Mouse (Mus musculus) midbrain, embryonic 13.5 days (tissue): ENCODE results near the gene 1700003E16Rik. TPM values are rescaled to one million over a fixed set of nuclear protein-coding genes. Genes with fewer than 3 reads are reported as not detected.

Experiments
- ATAC-seq: fragments of 200-750 bp; cut with Nextera tagmentation; 2 replicates; pipeline ENCODE4 v1.8.0; 2017; ENCODE audit warnings: mild to moderate bottlenecking, moderate TSS enrichment, moderate library complexity
- H3K27ac ChIP-seq: fragments of 300-500 bp; sonication (generic); 2 replicates; pipeline ENCODE4 v1.5.1; 2015; ENCODE audit warnings: inconsistent platforms, mild to moderate bottlenecking, moderate library complexity
- H3K27me3 ChIP-seq: fragments of 300-500 bp; sonication (generic); 2 replicates; pipeline ENCODE4 v1.6.1; 2015; ENCODE audit warnings: mild to moderate bottlenecking, inconsistent platforms
- H3K36me3 ChIP-seq: fragments of 300-500 bp; sonication (generic); 2 replicates; pipeline ENCODE4 v1.6.1; 2015; ENCODE audit warnings: mild to moderate bottlenecking, inconsistent platforms
- H3K4me1 ChIP-seq: fragments of 300-500 bp; sonication (generic); replicated peaks from 2 replicates; pipeline ENCODE4 v1.6.1; 2015; ENCODE audit warnings: inconsistent platforms
- H3K4me2 ChIP-seq: fragments of 300-500 bp; sonication (generic); replicated peaks from 2 replicates; pipeline ENCODE4 v1.6.1; 2015; ENCODE audit warnings: moderate library complexity, mild to moderate bottlenecking, inconsistent platforms
- H3K4me3 ChIP-seq: fragments of 300-500 bp; sonication (generic); replicated peaks from 2 replicates; pipeline ENCODE4 v1.5.1; 2015; ENCODE audit warnings: mild to moderate bottlenecking, inconsistent platforms
- H3K9ac ChIP-seq: fragments of 300-500 bp; sonication (generic); replicated peaks from 2 replicates; pipeline ENCODE4 v1.6.1; 2015; ENCODE audit warnings: mild to moderate bottlenecking, inconsistent platforms
- H3K9me3 ChIP-seq: fragments of 300-500 bp; sonication (generic); 2 replicates; pipeline ENCODE4 v1.6.1; 2016; ENCODE audit warnings: mild to moderate bottlenecking, inconsistent platforms
- WGBS: fragments of 180-500 bp; shearing (Covaris S2); methylation state at CpG from one replicate; pipeline ENCODE4 v1.1.7; 2015; 5-methylcytosine and 5-hydroxymethylcytosine counted together
- polyA plus RNA-seq: library from polyadenylated mRNA; unstranded; fragments of >200 nt; fragmentation: Nextera tagmentation; extraction: Ambion mirVana; gene quantifications from 2 replicates; pipeline ENCODE4 v1.2.1, GENCODE M21; 2015

Gene 1700003E16Rik
- polyA plus RNA-seq, 1 experiment from 2014 or later, result 3.3 TPM

- Histone ChIP-seq H3K9me3 (no peaks in the 10 kb centered on the region), H3K4me3 (no peak overlapping the region), H3K4me2 (no peak overlapping the region), H3K9ac (no peak overlapping the region), H3K27ac (no peak overlapping the region), H3K27me3 (peaks cover 19% of the 10 kb centered on the region), H3K36me3 (no peaks in the 10 kb centered on the region), H3K4me1 (peaks cover 38% of the 10 kb centered on the region)
- 64% methylated on average over 3 of the region's 3 CpGs for WGBS
- no peak for ATAC-seq
Observed at GRCm38 (mm10) chr6:83134226-83134625, 22.0 kb upstream of the 1700003E16Rik start.

- Histone ChIP-seq H3K4me3 (peak within 1 kb of the TSS; percentile 47), H3K36me3 (no peaks in the 10 kb centered on the region), H3K9me3 (no peaks in the 10 kb centered on the region), H3K27me3 (peaks cover 19% of the 10 kb centered on the region), H3K4me2 (peak within 1 kb of the TSS; percentile 67), H3K4me1 (peaks cover 40% of the 10 kb centered on the region), H3K9ac (peak within 1 kb of the TSS; percentile 57), H3K27ac (no peak within 1 kb of the TSS)
- WGBS, result 58% methylated on average over 7 of the region's 7 CpGs
- no peak for ATAC-seq
Observed at GRCm38 (mm10) chr6:83134951-83135513, 21.2 kb upstream of the 1700003E16Rik start, which contains the start of gene Rtkn. Rtkn (plus strand) TSS chr6:83135463.

GRCm38 (mm10) chr6:83135571-83136161 lies 20.5 kb upstream of the 1700003E16Rik start:
- peak overlapping the region; percentile 57 for H3K9ac ChIP-seq
- peak overlapping the region; percentile 47 for H3K4me3 ChIP-seq
- H3K27me3 ChIP-seq, result peaks cover 19% of the 10 kb centered on the region

GRCm38 (mm10) chr6:83136291-83136880 lies 19.8 kb upstream of the 1700003E16Rik start:
- Histone ChIP-seq H3K4me3 (peak overlapping the region; percentile 47), H3K36me3 (no peaks in the 10 kb centered on the region), H3K9ac (peak overlapping the region; percentile 80), H3K4me2 (peak overlapping the region; percentile 67), H3K27me3 (peaks cover 21% of the 10 kb centered on the region), H3K9me3 (no peaks in the 10 kb centered on the region), H3K27ac (peak overlapping the region; percentile 93), H3K4me1 (peaks cover 40% of the 10 kb centered on the region)
- peak; percentile 29 for ATAC-seq
- WGBS, result 9% methylated on average over 5 of the region's 5 CpGs

More at GRCm38 (mm10) chr6:83135571-83136161, 20.5 kb upstream of the 1700003E16Rik start:
- 5% methylated on average over 37 of the region's 37 CpGs for WGBS
- Histone ChIP-seq H3K4me1 (peaks cover 40% of the 10 kb centered on the region), H3K9me3 (no peaks in the 10 kb centered on the region), H3K4me2 (peak overlapping the region; percentile 67), H3K36me3 (no peaks in the 10 kb centered on the region), H3K27ac (no peak overlapping the region)
- ATAC-seq, result no peak

- H3K4me3 ChIP-seq, result peak overlapping the region; percentile 47
- H3K9me3 ChIP-seq, result no peaks in the 10 kb centered on the region
- peaks cover 45% of the 10 kb centered on the region for H3K4me1 ChIP-seq
- H3K9ac ChIP-seq, result peak overlapping the region; percentile 80
- WGBS, result 1% methylated on average over 26 of the region's 26 CpGs
- H3K36me3 ChIP-seq, result no peaks in the 10 kb centered on the region
- ATAC-seq, result peak; percentile 78
- peaks cover 21% of the 10 kb centered on the region for H3K27me3 ChIP-seq
- peak overlapping the region; percentile 93 for H3K27ac ChIP-seq
- H3K4me2 ChIP-seq, result peak overlapping the region; percentile 67
Observed at GRCm38 (mm10) chr6:83136881-83137575, 19.2 kb upstream of the 1700003E16Rik start.

DNA sequence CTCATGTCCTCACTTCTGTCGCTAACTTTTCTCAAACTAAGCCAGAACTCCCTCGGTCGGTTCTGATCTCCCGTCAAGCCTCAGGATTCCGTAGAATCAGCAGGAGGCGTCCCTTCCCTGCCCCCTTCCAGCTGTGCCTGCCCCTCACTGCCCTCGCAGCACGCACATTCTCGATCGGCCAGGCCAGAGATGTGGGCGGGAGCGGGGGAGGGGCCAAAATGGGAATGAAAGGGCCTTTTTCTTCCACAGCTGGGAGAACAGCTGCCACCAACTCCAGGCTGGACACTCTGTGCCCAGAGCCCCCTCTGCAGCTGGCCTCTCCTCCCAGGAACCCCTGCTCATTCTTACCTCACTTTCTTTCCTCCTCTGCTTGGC lies 18.6 kb upstream of the 1700003E16Rik start:
- H3K4me3 ChIP-seq, result peak overlapping the region; percentile 47
- H3K4me2 ChIP-seq, result peak overlapping the region; percentile 67
- H3K4me1 ChIP-seq, result peaks cover 50% of the 10 kb centered on the region
- H3K36me3 ChIP-seq, result no peaks in the 10 kb centered on the region
- ATAC-seq, result peak; percentile 65
- no peaks in the 10 kb centered on the region for H3K9me3 ChIP-seq
- peaks cover 21% of the 10 kb centered on the region for H3K27me3 ChIP-seq
- peak overlapping the region; percentile 93 for H3K27ac ChIP-seq
- H3K9ac ChIP-seq, result peak overlapping the region; percentile 80
- 2% methylated on average over 12 of the region's 12 CpGs for WGBS

- peak overlapping the region; percentile 93 for H3K27ac ChIP-seq
- ATAC-seq, result peak; percentile 29
- H3K36me3 ChIP-seq, result no peaks in the 10 kb centered on the region
- H3K4me3 ChIP-seq, result peak overlapping the region; percentile 47
- H3K9ac ChIP-seq, result peak overlapping the region; percentile 80
- no peaks in the 10 kb centered on the region for H3K9me3 ChIP-seq
- WGBS, result under 1% methylated on average over 11 of the region's 11 CpGs
- H3K27me3 ChIP-seq, result peaks cover 21% of the 10 kb centered on the region
- H3K4me1 ChIP-seq, result peaks cover 54% of the 10 kb centered on the region
- H3K4me2 ChIP-seq, result peak overlapping the region; percentile 67
Observed at GRCm38 (mm10) chr6:83138056-83138455, 18.1 kb upstream of the 1700003E16Rik start.

DNA sequence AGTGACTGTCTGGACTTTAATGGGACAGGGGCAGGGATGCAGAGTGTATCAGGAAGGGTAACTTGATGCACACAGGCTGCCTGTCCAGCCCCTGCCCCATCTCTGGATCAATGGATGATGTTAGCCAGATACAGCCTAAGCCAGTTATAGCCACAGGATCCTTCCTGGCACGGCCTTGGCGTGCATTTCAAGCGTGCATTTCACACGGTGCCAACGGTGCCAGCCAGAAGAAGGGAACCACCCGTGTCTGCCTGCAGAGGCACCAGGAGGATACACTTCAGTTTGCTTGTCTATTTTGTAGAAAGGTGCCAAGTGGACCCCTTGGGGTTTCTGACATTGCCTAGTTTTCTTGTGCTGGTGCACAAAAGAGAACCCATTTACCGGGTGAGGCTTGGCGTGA lies 16.2 kb upstream of the 1700003E16Rik start:
- Histone ChIP-seq H3K36me3 (no peaks in the 10 kb centered on the region), H3K27me3 (peaks cover 18% of the 10 kb centered on the region), H3K9ac (no peak overlapping the region), H3K4me1 (peaks cover 55% of the 10 kb centered on the region), H3K9me3 (no peaks in the 10 kb centered on the region), H3K4me3 (no peak overlapping the region), H3K27ac (no peak overlapping the region), H3K4me2 (no peak overlapping the region)
- 96% methylated on average over 8 of the region's 8 CpGs for WGBS
- ATAC-seq, result no peak

GRCm38 (mm10) chr6:83141636-83142035 lies 14.6 kb upstream of the 1700003E16Rik start:
- 0 out of 2 replicates have a peak, but pooled peaks cover under 1% of the 10 kb centered on the region for H3K36me3 ChIP-seq
- H3K9ac ChIP-seq, result peak overlapping the region; percentile 65
- no peaks in the 10 kb centered on the region for H3K9me3 ChIP-seq
- H3K4me3 ChIP-seq, result no peak overlapping the region; the same call in 1 of the 2 replicates
- no peak for ATAC-seq
- 0 out of 2 replicates have a peak, but pooled peaks cover 2% of the 10 kb centered on the region for H3K27me3 ChIP-seq
- WGBS, result 29% methylated on average over 4 of the region's 4 CpGs
- peak overlapping the region; percentile 66 for H3K4me2 ChIP-seq
- no peak overlapping the region for H3K27ac ChIP-seq
- peaks cover 43% of the 10 kb centered on the region for H3K4me1 ChIP-seq

GRCm38 (mm10) chr6:83142211-83142731 lies 13.9 kb upstream of the 1700003E16Rik start:
- Histone ChIP-seq H3K9ac (peak overlapping the region; percentile 65), H3K4me1 (peaks cover 37% of the 10 kb centered on the region), H3K27ac (no peak overlapping the region), H3K27me3 (0 out of 2 replicates have a peak, but pooled peaks cover 2% of the 10 kb centered on the region), H3K36me3 (0 out of 2 replicates have a peak, but pooled peaks cover 4% of the 10 kb centered on the region), H3K4me2 (peak overlapping the region; percentile 66), H3K9me3 (no peaks in the 10 kb centered on the region), H3K4me3 (peak overlapping the region; percentile 37)
- ATAC-seq, result no peak
- 2% methylated on average over 41 of the region's 41 CpGs for WGBS

DNA sequence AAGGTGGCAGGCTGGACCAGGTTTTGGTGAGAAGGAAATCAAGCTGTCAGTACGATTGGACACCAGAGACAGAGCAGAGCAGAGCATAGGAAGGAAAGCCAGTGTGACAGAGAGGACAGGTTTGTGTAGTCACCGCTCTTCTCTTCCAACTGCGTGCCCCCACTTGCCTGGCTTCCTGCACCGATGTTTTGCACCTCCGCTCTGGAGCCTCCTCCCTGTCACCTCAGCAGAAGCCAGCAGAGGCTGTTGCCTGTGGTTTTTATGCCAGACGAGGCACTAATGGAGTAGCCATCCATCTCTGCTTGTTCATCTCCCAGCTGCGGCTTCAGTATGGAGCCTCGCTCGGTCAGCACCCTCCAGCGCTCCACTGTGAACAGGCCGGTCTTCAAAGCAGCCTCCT lies 13.3 kb upstream of the 1700003E16Rik start:
- H3K27ac ChIP-seq, result no peak overlapping the region
- no peak overlapping the region for H3K9ac ChIP-seq
- H3K4me2 ChIP-seq, result peak overlapping the region; percentile 66; the same call in 1 of the 2 replicates
- H3K4me1 ChIP-seq, result peaks cover 31% of the 10 kb centered on the region
- 0 out of 2 replicates have a peak, but pooled peaks cover 2% of the 10 kb centered on the region for H3K27me3 ChIP-seq
- ATAC-seq, result no peak
- H3K36me3 ChIP-seq, result peaks cover 9% of the 10 kb centered on the region; the same call in 1 of the 2 replicates
- H3K9me3 ChIP-seq, result no peaks in the 10 kb centered on the region
- 51% methylated on average over 11 of the region's 11 CpGs for WGBS
- H3K4me3 ChIP-seq, result no peak overlapping the region
